Mouse (Mus musculus) small intestine, adult 2 months (tissue): Measurements from ENCODE around the gene Fgf12. TPM values are rescaled to one million over a fixed set of nuclear protein-coding genes. Genes with fewer than 3 reads are reported as not detected.

Experiments used
- H3K27ac ChIP-seq: fragments of 200-500 bp; 2 replicates; pipeline ENCODE4 v1.5.1; 2012; ENCODE audit warnings: low read depth, low read length, control low read depth, inconsistent platforms; ENCODE audit not compliant: insufficient read depth
- H3K27me3 ChIP-seq: fragments of 200-500 bp; 2 replicates; pipeline ENCODE4 v1.6.1; 2012; ENCODE audit warnings: mild to moderate bottlenecking, moderate library complexity, low read length, inconsistent platforms; ENCODE audit not compliant: control insufficient read depth, insufficient read depth
- H3K36me3 ChIP-seq: fragments of 200-500 bp; 2 replicates; pipeline ENCODE4 v1.6.1; 2012; ENCODE audit warnings: mild to moderate bottlenecking, low read length, control low read depth, inconsistent platforms; ENCODE audit not compliant: control insufficient read depth, insufficient read depth
- H3K4me1 ChIP-seq: fragments of 200-500 bp; 2 replicates; pipeline ENCODE4 v1.6.1; 2012; ENCODE audit warnings: low read length, inconsistent platforms, mixed read lengths; ENCODE audit not compliant: control insufficient read depth, insufficient read depth, insufficient read length
- H3K4me3 ChIP-seq: fragments of 200-500 bp; 2 replicates; pipeline ENCODE4 v1.5.1; 2012; ENCODE audit warnings: low read depth, mild to moderate bottlenecking, control low read depth, inconsistent platforms, low read length, moderate library complexity
- CTCF ChIP-seq: fragments of 200-500 bp; IDR thresholded peaks from 2 replicates; pipeline ENCODE4 v1.5.1; 2012; ENCODE audit warnings: low read depth, mild to moderate bottlenecking, control low read depth, inconsistent platforms, low read length, moderate library complexity, mixed read lengths; ENCODE audit not compliant: insufficient replicate concordance, insufficient read length; ENCODE audit errors: extremely low read depth
- POLR2A ChIP-seq: fragments of 200-500 bp; IDR thresholded peaks from 2 replicates; pipeline ENCODE4 v1.6.1; 2012; ENCODE audit warnings: low read depth, mild to moderate bottlenecking, control low read depth, inconsistent platforms, low read length, moderate library complexity
- WGBS: fragments of 180-500 bp; shearing (Covaris S2); methylation state at CpG from one replicate; pipeline ENCODE4 v1.1.7; 2018; 5-methylcytosine and 5-hydroxymethylcytosine counted together
- polyA plus RNA-seq: library from polyadenylated mRNA; depleted of rRNA; stranded (reverse); fragments of >200 nt; gene quantifications from 2 replicates; pipeline ENCODE4 v1.2.3, GENCODE M21; 2012

The Fgf12 gene
- polyA plus RNA-seq, 1 experiment = 0.24 TPM

DNA sequence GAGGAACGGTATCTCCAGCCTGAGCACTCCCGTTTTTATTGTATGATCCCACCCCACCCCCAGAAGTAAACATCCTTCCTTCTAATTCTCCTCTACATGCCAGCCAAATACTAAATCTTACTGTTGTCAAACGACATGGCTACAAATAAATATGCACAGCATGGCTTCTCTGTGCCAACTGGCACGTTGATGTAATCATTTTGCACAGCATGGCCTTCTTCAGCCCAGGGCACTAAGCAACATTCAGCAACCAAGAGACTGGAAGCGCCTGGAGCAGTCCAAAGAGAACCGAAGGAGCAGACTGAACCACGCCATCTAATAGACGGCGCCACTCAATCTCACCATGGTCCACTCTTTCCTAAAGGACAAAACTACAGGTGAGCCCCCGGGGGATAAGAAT, 100.2 kb downstream of the Fgf12 start:
- Histone ChIP-seq H3K4me3 (no peak overlapping the region), H3K27ac (no peak overlapping the region), H3K36me3 (no peaks in the 10 kb centered on the region), H3K4me1 (no peaks in the 10 kb centered on the region), H3K27me3 (no peaks in the 10 kb centered on the region)
- WGBS = 85% methylated on average over 10 of the region's 10 CpGs
- TF ChIP-seq POLR2A = no peak
- TF ChIP-seq CTCF = no peak

DNA sequence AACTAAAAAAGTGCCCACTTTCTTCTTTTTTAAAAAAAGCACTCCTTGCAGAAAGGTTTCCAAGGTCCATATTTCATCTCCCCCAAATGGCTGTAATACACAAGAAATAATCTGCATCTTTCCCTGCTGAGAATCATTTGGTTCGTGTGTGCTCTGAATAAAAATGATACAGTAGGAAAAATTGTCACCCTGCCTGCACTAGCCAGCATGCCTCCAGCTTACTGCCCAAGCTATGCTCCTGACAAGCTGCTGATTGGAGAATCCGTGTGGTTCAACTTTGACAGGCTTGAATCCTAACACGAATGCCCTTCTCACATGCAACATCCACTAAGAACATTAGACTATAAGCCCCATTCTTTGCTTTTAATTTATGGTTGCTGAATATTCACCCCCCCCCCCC, 102.3 kb downstream of the Fgf12 start:
- Histone ChIP-seq H3K4me1 (no peaks in the 10 kb centered on the region), H3K27me3 (no peaks in the 10 kb centered on the region), H3K36me3 (no peaks in the 10 kb centered on the region), H3K4me3 (no peak overlapping the region), H3K27ac (no peak overlapping the region)
- no peak for TF ChIP-seq POLR2A
- no peak for TF ChIP-seq CTCF
- WGBS = 61% methylated on average over 3 of the region's 3 CpGs

DNA sequence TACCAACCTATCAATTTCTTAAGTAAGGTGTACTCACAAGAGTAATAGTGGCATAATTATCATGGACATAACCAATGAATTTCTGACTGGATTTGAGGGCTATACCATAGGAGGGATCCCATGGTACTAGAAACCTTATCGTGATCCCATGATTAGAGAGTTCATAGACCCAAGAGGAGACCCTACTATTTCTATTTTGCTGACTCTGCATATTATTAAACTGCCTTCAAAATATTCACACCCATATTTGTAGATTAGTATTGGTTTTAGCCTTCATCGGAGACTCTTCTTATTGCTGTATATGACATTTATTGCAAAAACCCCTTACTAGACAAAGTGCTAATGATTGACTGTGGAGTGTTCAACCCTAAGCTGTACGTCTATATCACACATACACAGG, 107.8 kb downstream of the Fgf12 start:
- Histone ChIP-seq H3K36me3 (no peaks in the 10 kb centered on the region), H3K4me1 (no peaks in the 10 kb centered on the region), H3K27me3 (no peaks in the 10 kb centered on the region), H3K27ac (no peak overlapping the region), H3K4me3 (no peak overlapping the region)
- 90% methylated on average over 3 of the region's 3 CpGs for WGBS
- TF ChIP-seq CTCF (no peak), POLR2A (no peak)

DNA sequence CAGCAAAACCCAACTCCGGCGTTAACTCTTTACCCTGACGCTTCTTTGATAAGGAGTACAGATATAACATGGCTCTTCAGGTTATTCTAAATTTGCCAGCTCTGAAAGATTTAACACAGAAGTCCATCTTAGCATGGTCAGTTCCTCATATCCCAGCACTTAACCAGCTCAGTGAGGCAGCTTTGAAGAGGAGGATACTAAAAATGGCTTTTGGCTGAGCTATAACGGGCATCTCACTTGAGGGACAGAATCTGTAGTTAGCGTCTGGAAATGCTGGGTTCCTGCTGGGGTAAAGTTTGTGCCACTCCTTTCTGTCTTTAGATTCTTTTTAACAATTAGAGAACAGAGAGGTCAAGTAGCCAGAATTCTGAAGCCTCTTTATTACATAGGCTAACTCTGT, 121.1 kb downstream of the Fgf12 start:
- Histone ChIP-seq H3K36me3 (no peaks in the 10 kb centered on the region), H3K4me3 (no peak overlapping the region), H3K27ac (no peak overlapping the region), H3K27me3 (no peaks in the 10 kb centered on the region), H3K4me1 (no peaks in the 10 kb centered on the region)
- WGBS = 86% methylated on average over 5 of the region's 5 CpGs
- TF ChIP-seq CTCF (no peak), POLR2A (no peak)

DNA sequence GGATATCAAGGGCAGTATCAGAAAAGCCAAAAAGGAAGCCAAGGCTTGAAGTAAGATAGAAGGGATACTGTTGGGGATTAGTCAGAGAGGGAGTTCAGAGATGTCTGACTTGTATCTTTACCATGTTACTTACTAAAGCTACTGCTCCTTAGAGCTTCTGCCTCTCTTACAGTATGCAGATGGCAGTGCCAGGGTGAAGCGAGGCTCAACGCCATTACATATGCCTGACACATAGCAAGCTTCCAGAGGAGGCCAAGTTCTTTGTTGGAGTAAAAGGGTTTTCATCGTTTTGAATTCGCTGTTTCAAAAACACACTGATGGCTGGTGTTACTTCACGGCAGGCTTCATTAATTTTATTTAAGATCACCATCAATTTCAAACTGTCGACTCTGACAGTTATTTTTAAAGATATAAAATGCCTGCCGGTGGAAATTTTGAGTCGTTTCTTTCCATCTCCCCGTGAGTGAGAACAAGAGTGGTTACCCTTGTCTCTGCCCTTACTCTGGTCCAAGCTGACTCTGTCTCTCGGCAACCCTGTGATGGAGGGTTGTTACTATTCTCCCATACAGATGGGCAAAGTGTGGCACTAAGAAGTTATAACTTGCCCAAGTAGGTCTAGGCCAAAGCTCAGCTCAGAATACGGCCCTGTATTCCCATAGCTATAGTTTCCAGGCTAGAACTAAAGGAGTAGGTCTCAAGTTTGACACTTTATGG, 121.9 kb downstream of the Fgf12 start:
- WGBS = 87% methylated on average over 11 of the region's 11 CpGs
- Histone ChIP-seq H3K27ac (no peak overlapping the region), H3K4me3 (no peak overlapping the region), H3K4me1 (no peaks in the 10 kb centered on the region), H3K27me3 (no peaks in the 10 kb centered on the region), H3K36me3 (no peaks in the 10 kb centered on the region)
- TF ChIP-seq CTCF = no peak
- no peak for TF ChIP-seq POLR2A

DNA sequence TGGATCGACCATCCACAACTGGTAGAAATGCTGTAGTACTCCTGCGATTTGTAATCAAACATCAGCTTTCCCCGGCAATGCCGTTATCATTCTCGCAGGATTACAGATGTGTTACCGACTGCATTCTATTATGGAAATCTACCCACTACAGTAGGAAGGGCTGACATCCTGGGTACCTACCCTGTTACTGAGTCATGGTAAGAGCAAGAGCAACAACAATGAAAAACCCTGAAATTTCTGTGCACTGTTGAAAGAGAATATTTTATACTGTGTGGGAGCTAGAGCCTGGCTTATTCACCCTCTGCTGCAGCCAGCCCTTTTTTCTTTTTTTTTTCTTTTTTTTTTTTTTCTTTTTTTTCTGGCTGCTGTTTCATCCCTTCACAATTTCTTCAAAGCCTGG, 126.6 kb downstream of the Fgf12 start:
- H3K27ac ChIP-seq = no peak overlapping the region
- H3K36me3 ChIP-seq = no peaks in the 10 kb centered on the region
- H3K4me3 ChIP-seq = no peak overlapping the region
- TF ChIP-seq CTCF (no peak), POLR2A (no peak)
- no peaks in the 10 kb centered on the region for H3K27me3 ChIP-seq
- H3K4me1 ChIP-seq = no peaks in the 10 kb centered on the region
- WGBS = 80% methylated on average over 6 of the region's 6 CpGs

DNA sequence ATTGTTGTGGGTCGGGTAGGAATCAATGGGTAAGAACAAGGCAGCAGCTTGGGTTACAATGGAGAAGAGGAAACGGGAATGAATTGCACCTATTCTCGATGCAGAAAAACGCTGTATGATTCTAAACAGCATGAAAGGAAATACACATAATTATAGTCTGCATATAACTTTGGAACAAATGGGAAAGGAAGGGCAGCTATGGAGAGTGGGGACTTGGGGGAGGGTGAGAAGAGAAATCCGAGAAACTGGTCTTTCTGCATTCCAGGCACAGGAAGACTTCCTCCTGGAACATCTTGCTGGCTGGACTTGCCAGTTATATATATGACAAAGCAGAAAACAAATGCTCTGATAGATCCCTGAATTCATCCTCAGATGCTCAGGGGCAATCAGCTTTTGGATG, 127.2 kb downstream of the Fgf12 start:
- Histone ChIP-seq H3K27me3 (no peaks in the 10 kb centered on the region), H3K36me3 (no peaks in the 10 kb centered on the region), H3K4me1 (no peaks in the 10 kb centered on the region), H3K27ac (no peak overlapping the region), H3K4me3 (no peak overlapping the region)
- WGBS = 53% methylated on average over 5 of the region's 5 CpGs
- TF ChIP-seq CTCF (no peak), POLR2A (no peak)
